Mouse (Mus musculus) cerebellum, adult 2 months (tissue): ENCODE data around the gene Itpr1. TPM values are rescaled to one million over a fixed set of nuclear protein-coding genes. Genes with fewer than 3 reads are reported as not detected.

Experiments used
- DNase-seq, 2 experiments: peaks; one replicate each; pipeline ENCODE4 v3.0.0; 2021
- H3K27ac ChIP-seq: fragments of 200-500 bp; 2 replicates; pipeline ENCODE4 v1.5.1; 2012; ENCODE audit warnings: low read length, control low read depth, inconsistent platforms; ENCODE audit not compliant: insufficient read depth
- H3K27me3 ChIP-seq: fragments of 200-500 bp; 2 replicates; pipeline ENCODE4 v1.6.1; 2012; ENCODE audit warnings: inconsistent platforms, mild to moderate bottlenecking, low read length, moderate library complexity; ENCODE audit not compliant: control insufficient read depth, insufficient read depth
- H3K4me1 ChIP-seq: fragments of 200-500 bp; 2 replicates; pipeline ENCODE4 v1.6.1; 2011; ENCODE audit warnings: low read length; ENCODE audit not compliant: control insufficient read depth, insufficient read depth
- H3K4me3 ChIP-seq: fragments of 200-500 bp; replicated peaks from 2 replicates; pipeline ENCODE3; 2011; ENCODE audit warnings: mild to moderate bottlenecking, low read depth, low read length, control low read depth; ENCODE audit not compliant: insufficient read depth
- CTCF ChIP-seq: fragments of 200-500 bp; IDR thresholded peaks from 2 replicates; pipeline ENCODE4 v1.5.1; 2011; ENCODE audit warnings: low read depth, mild to moderate bottlenecking, control low read depth, low read length, moderate library complexity, borderline replicate concordance; ENCODE audit not compliant: insufficient read depth
- POLR2A ChIP-seq: fragments of 200-500 bp; IDR thresholded peaks from 2 replicates; pipeline ENCODE4 v1.6.1; 2011; ENCODE audit warnings: low read length, control low read depth, borderline replicate concordance; ENCODE audit not compliant: insufficient read depth
- WGBS: fragments of 180-500 bp; shearing (Covaris S2); methylation state at CpG from one replicate; pipeline ENCODE4 v1.1.7; 2018; 5-methylcytosine and 5-hydroxymethylcytosine counted together
- polyA plus RNA-seq: library from polyadenylated mRNA; depleted of rRNA; stranded (reverse); fragments of >200 nt; gene quantifications from 2 replicates; pipeline ENCODE4 v1.2.3, GENCODE M21; 2012

The Itpr1 gene
- polyA plus RNA-seq, 1 experiment: 529 TPM

DNA sequence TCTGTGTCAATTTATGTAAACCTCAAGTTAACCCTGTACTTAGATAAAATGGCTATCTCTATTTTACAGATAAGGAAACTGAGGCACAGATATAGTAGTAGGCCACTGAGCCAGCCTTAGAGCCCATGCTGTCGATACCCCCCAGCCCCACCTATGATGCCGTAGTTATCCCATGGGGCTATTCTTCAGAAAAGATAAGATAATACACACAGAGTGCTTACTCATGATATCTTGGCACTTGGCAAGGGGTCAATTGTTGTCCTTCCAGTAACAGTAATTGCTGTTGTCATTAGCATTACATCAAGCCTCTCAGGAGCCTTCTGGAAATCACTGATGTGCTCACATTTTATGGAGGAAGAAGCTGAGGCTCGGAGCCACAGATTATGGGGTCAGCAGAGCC is 259.9 kb downstream of the Itpr1 start:
- WGBS: 83% methylated on average over 3 of the region's 3 CpGs
- H3K27ac ChIP-seq: no peak overlapping the region
- no peaks in the 10 kb centered on the region for H3K27me3 ChIP-seq
- TF ChIP-seq POLR2A (no peak), CTCF (no peak)
- no peak for DNase-seq
- no peaks in the 10 kb centered on the region for H3K4me1 ChIP-seq
- H3K4me3 ChIP-seq: no peak overlapping the region

- no peak for TF ChIP-seq CTCF
- no peak for TF ChIP-seq POLR2A
- no peak overlapping the region for H3K4me3 ChIP-seq
- no peaks in the 10 kb centered on the region for H3K4me1 ChIP-seq
- no peak overlapping the region for H3K27ac ChIP-seq
- no peak for DNase-seq
- 69% methylated on average over 8 of the region's 8 CpGs for WGBS
- H3K27me3 ChIP-seq: no peaks in the 10 kb centered on the region
Measured at GRCm38 (mm10) chr6:108476797-108477235, 263.9 kb downstream of the Itpr1 start.

DNA sequence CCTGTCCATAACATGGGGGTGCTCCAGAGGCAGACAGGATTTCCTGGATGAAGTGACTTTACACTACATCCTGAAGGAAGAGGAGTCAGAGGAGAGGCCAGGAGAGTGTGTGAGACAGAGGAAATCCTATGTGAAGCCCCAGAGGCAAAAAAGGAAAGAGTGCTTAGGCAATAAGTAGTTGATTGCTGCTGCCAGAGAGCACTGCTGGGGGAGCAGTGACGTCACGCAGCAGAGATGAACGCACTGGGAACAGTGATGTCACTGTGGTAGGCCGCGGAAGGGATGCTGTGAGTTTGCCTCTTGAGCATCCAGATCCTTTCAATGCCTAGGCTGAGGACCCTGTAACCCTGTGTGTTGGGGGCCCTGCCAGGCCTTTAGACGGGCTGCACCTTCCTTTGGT is 264.7 kb downstream of the Itpr1 start:
- Histone ChIP-seq H3K4me1 (no peaks in the 10 kb centered on the region), H3K27ac (no peak overlapping the region), H3K27me3 (no peaks in the 10 kb centered on the region), H3K4me3 (no peak overlapping the region)
- no peak for DNase-seq
- 91% methylated on average over 6 of the region's 6 CpGs for WGBS
- TF ChIP-seq POLR2A (no peak), CTCF (no peak)

- Histone ChIP-seq H3K4me3 (no peak overlapping the region), H3K27ac (no peak overlapping the region), H3K4me1 (no peaks in the 10 kb centered on the region), H3K27me3 (no peaks in the 10 kb centered on the region)
- no peak for TF ChIP-seq CTCF
- no peak for DNase-seq
- 92% methylated on average over 4 of the region's 4 CpGs for WGBS
Measured at GRCm38 (mm10) chr6:108481190-108481589, 268.3 kb downstream of the Itpr1 start.

DNA sequence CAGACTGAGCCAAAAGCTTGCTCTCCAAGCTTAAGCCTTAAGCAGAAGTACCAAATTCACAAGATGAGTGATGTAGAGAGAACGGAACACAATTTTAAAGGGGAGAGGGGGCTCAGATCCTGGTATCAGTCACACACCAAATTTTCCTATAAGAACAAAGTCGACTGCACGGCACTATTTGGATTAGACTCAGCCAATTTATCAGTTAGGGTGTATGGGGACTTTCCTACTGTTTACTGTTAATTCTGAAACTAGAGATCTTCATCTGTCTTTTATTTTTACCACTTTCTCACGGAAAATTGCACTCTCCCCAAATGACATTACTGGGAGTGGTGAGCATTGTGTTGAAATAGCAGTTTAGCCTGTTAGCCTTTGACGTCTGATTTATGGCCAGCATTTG is 269.6 kb downstream of the Itpr1 start:
- no peak overlapping the region for H3K27ac ChIP-seq

GRCm38 (mm10) chr6:108486212-108486992 is 273.5 kb downstream of the Itpr1 start:
- DNase-seq: no peak
- Histone ChIP-seq H3K4me1 (no peaks in the 10 kb centered on the region), H3K27me3 (no peaks in the 10 kb centered on the region), H3K4me3 (no peak overlapping the region), H3K27ac (no peak overlapping the region)
- 91% methylated on average over 7 of the region's 7 CpGs for WGBS
- no peak for TF ChIP-seq CTCF
- no peak for TF ChIP-seq POLR2A

More for the DNA sequence above, 269.6 kb downstream of the Itpr1 start:
- Histone ChIP-seq H3K4me3 (no peak overlapping the region), H3K27me3 (no peaks in the 10 kb centered on the region), H3K4me1 (no peaks in the 10 kb centered on the region)
- DNase-seq: no peak
- no peak for TF ChIP-seq POLR2A
- no peak for TF ChIP-seq CTCF
- 95% methylated on average over 5 of the region's 5 CpGs for WGBS

DNA sequence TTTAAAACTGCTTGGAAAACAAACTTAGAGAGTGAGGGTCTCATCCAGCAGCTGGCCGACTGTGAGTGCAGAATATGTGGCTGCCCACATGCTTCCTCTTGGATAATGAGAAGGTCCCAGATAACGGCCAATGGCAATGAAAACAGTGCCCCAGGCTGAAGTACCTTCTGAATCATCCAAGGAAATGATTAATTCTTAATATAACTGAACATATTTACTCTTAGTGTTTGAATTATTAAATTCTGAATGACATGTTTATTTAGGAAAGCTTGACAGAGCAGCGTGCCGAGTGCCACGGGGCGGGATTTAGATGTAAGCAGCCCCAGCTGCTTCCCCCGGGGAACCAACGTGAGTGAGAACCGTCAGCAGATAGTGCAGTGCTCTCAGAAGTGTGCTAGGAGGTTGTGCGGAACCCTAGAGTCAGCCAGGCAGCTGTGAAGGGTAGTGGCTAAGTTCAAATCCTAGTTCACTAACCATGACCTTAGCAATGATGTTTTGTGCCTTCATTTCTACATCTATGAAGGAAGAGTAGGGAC is 274.5 kb downstream of the Itpr1 start:
- Histone ChIP-seq H3K4me1 (no peaks in the 10 kb centered on the region), H3K27me3 (no peaks in the 10 kb centered on the region), H3K27ac (no peak overlapping the region), H3K4me3 (no peak overlapping the region)
- no peak for DNase-seq
- TF ChIP-seq CTCF (no peak), POLR2A (no peak)
- WGBS: 86% methylated on average over 10 of the region's 10 CpGs

DNA sequence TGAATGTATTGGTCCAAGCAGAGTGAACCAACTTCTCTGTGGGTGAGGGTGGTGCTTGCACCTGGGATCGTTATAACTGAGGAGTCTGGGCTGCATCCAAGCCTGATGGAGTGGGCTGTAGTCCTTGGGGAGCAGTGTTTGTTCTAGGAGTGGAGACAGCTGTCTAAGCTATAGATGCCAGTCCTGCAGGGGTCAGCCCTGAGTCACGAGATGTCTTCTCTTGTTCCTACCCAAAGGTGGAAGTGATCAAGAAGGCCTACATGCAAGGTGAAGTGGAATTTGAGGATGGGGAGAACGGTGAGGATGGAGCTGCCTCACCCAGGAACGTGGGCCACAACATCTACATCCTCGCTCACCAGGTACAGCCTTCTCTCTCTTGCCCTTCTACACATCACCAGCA is 275.4 kb downstream of the Itpr1 start:
- Histone ChIP-seq H3K4me3 (no peak overlapping the region), H3K4me1 (no peaks in the 10 kb centered on the region), H3K27ac (no peak overlapping the region), H3K27me3 (no peaks in the 10 kb centered on the region)
- 77% methylated on average over 5 of the region's 5 CpGs for WGBS
- no peak for TF ChIP-seq POLR2A
- TF ChIP-seq CTCF: no peak
- no peak for DNase-seq
